Mouse (Mus musculus) gastrocnemius, postnatal 25 days (tissue): ENCODE results near the gene 1600014C10Rik. TPM values are rescaled to one million over a fixed set of nuclear protein-coding genes. Genes with fewer than 3 reads are reported as not detected.

Experiments used
- DNase-seq: peaks from one replicate; pipeline ENCODE4 v3.0.0; 2022
- total RNA-seq, 2 experiments: library from RNA; stranded (reverse); gene quantifications; 1 replicate in 1 of 2; 2 replicates in 1 of 2; pipeline ENCODE4 v1.2.3; 2021

The 1600014C10Rik gene
- total RNA-seq, 2 experiments from 2014 or later: 21.2 to 23.0 TPM

- no peak for DNase-seq
Observed at GRCm38 (mm10) chr7:38214473-38215214, 31.6 kb downstream of the 1600014C10Rik start.

GRCm38 (mm10) chr7:38215281-38215680 lies 32.3 kb downstream of the 1600014C10Rik start:
- no peak for DNase-seq

GRCm38 (mm10) chr7:38215697-38216096 lies 32.7 kb downstream of the 1600014C10Rik start:
- no peak for DNase-seq

GRCm38 (mm10) chr7:38217417-38218171 lies 34.6 kb downstream of the 1600014C10Rik start:
- peak; percentile 95 for DNase-seq

DNA sequence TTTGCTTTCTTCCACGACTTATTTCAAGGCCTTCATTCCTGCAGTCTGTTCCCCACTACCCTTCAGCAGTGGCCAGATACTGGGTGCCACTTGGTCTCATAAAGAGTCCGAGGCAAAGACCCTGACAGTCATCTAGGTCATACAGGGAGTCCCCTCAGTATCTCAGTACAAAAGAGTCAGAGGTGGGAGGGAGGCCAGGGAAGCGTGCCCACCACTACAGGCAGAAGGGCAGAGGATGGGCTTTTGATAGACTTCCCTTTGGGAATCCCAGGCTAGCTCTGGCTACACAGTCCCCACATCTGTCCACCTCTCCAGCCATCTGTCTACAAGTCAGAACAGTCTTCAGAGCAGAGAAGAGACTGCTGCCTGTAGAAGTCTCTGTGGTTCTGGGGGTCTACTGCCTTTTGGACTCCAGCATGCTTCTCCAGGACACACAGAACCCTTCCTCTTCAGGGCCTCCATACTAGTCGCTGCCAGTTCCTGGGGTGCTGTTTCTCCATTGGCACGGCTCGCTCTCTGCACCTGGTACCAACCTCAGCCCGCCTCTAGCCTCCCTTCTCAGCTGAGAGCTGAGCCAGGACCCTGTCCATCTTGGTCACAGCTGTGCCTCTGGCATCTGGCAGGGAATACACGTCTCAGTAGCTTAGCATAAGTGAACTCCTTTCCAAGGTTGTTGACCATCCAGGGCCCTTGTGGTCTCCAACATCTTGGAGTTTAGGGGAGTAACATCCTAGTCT lies 35.8 kb downstream of the 1600014C10Rik start:
- DNase-seq: peak; percentile 57

- no peak for DNase-seq
Observed at GRCm38 (mm10) chr7:38219526-38219925, 36.5 kb downstream of the 1600014C10Rik start.

GRCm38 (mm10) chr7:38220866-38221265 lies 37.8 kb downstream of the 1600014C10Rik start:
- DNase-seq: no peak

GRCm38 (mm10) chr7:38224577-38225369 lies 41.8 kb downstream of the 1600014C10Rik start:
- peak; percentile 81 for DNase-seq

DNA sequence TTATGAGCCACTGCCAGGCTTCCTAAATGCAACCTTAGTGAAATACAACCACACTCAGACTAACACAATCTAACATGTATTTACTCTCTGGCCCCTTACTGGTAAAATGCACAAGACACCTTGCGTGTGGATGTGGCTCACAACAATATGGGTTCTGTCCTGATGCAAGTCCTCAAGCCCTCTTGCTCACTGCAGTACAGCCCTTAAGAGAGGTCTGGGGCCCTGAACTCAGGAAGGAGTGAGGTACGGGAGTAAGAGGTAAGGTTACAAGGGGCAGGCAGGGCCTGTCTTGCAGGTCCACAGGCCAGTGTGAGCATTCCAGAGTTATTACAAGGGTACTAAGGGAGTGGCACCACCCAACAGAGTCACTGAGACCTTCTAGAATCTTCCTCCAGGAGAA lies 43.2 kb downstream of the 1600014C10Rik start:
- DNase-seq: no peak

DNA sequence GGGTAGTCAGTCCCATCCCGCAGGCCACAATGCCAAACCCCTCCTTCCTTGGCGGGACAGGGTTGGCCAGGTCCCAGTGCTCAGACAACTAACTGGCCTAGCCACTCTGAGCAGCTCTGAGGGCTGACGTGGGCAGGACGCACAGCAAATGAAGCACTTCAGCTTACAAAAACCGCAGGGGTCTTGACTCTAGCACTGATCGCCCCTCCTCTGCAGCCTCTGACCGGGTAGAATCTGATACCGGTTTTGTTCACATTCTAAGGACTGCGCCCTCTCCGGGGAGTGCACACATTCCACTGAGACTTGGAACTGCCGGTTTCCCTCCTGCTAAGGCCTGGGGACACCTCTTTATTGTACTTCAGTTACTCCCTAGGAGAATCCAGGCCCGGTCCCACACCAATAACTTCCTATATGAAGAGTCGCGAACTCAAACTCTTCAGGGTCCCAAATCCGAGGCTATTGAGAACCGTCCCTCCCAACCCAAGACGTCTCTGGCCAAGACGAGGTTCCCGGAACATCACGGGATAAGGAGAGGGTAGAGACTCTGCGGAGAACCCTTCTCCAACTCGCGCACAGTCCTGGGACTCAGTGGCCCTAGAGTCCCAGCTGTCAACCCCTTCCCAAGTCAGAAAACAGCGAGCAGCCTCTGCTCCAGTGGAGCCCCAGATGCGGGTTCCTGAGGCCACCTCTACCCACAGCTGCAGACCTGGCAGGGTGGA lies 44.3 kb downstream of the 1600014C10Rik start:
- peak; percentile 95 for DNase-seq

DNA sequence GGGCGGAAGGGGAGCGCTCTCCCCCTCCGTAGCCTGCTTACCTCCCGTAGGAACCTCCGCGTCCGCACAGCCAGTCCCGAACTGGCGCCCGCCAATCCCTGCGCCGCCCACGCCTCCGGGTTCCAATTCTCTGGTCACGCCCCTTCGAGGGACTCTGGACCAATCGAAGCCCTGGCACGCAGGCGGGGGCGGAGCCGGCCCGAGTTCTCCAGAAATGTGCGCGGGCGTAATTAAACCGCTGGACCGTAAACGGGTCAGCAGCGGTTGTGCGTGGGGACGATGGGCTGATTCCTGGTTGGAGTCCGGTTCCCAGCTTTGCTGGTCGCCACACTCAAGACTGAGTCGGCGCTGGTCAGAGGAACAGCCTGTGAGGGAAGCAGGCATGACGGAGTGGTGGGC lies 44.9 kb downstream of the 1600014C10Rik start, which contains the start of gene Plekhf1:
Plekhf1 (minus strand) TSS at position 117 of the 399 bp plus-strand sequence.
- peak; percentile 95 for DNase-seq

- DNase-seq: no peak
Observed at GRCm38 (mm10) chr7:38228329-38228728, 45.3 kb downstream of the 1600014C10Rik start.

GRCm38 (mm10) chr7:38230285-38230684 lies 47.3 kb downstream of the 1600014C10Rik start:
- DNase-seq: peak; percentile 82

- no peak for DNase-seq
Observed at GRCm38 (mm10) chr7:38236400-38237105, 53.5 kb downstream of the 1600014C10Rik start.

DNA sequence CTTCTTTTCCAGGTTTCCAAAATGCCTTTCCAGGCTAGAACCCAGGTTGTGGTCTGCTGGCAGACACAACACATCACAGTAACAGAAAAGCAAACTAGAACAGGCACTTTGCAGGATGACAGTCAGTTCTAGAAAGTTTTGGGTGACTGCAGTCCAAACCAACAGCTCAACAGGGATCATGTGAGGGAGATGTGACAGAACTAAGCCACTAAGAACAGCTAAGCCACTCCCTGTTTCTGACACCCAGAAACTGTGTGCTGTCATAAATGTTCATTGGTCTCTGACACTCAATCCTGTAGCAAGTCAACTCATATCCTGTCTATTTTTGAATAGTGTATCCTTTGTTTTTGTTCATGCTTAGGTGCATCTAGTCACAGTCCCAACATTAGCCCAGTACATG lies 54.1 kb downstream of the 1600014C10Rik start:
- no peak for DNase-seq

DNA sequence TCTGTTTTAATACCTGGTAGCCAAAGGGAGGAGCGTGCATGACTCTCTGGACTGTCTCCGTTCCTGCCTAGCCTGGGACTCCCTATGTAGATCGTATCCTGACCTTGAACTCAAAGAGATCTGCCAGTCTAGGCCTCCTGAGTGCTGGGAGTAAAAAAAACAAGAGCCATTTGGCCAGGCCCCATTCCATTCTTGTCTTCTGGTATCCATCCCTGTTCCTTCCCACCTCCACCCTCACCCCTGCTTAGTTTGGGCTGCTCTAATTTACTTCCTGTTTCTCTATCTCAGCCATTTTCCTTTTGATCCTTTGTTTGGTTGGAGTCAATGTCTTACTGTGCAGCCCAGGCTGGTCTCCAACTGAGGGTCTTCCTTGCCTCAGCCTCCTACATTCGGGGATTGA lies 59.4 kb downstream of the 1600014C10Rik start:
- DNase-seq: no peak
